Mouse (Mus musculus) kidney, embryonic 14.5 days (tissue): ENCODE measurements around the gene Gipc2. TPM values are rescaled to one million over a fixed set of nuclear protein-coding genes. Genes with fewer than 3 reads are reported as not detected.

ENCODE experiments used
- ATAC-seq: fragments of 200-750 bp; cut with Nextera tagmentation; 2 replicates; pipeline ENCODE4 v1.8.0; 2017; ENCODE audit warnings: moderate number of reproducible peaks, mild to moderate bottlenecking, moderate TSS enrichment, moderate library complexity; ENCODE audit not compliant: low FRiP score, low TSS enrichment
- H3K27ac ChIP-seq: fragments of 300-500 bp; sonication (generic); 2 replicates; pipeline ENCODE4 v1.5.1; 2014; ENCODE audit warnings: low read depth, mild to moderate bottlenecking, low read length, moderate library complexity, mixed read lengths
- H3K27me3 ChIP-seq: fragments of 300-500 bp; sonication (generic); 2 replicates; pipeline ENCODE4 v1.6.1; 2014; ENCODE audit warnings: mild to moderate bottlenecking, low read length; ENCODE audit not compliant: control insufficient read depth, insufficient read depth
- H3K36me3 ChIP-seq: fragments of 300-500 bp; sonication (generic); 2 replicates; pipeline ENCODE4 v1.6.1; 2014; ENCODE audit warnings: low read length, mixed read lengths; ENCODE audit not compliant: control insufficient read depth, insufficient read depth
- H3K4me1 ChIP-seq: fragments of 300-500 bp; sonication (generic); 2 replicates; pipeline ENCODE4 v1.6.1; 2014; ENCODE audit warnings: low read length, mixed read lengths; ENCODE audit not compliant: control insufficient read depth, insufficient read depth
- H3K4me2 ChIP-seq: fragments of 300-500 bp; sonication (generic); replicated peaks from 2 replicates; pipeline ENCODE4 v1.6.1; 2014; ENCODE audit warnings: low read depth, mild to moderate bottlenecking, low read length
- H3K4me3 ChIP-seq: fragments of 300-500 bp; sonication (generic); 2 replicates; pipeline ENCODE4 v1.5.1; 2014; ENCODE audit warnings: mild to moderate bottlenecking, low read length
- H3K9ac ChIP-seq: fragments of 300-500 bp; sonication (generic); 2 replicates; pipeline ENCODE4 v1.6.1; 2014; ENCODE audit warnings: low read depth, mild to moderate bottlenecking, low read length, moderate library complexity
- H3K9me3 ChIP-seq: fragments of 300-500 bp; sonication (generic); 2 replicates; pipeline ENCODE4 v1.6.1; 2016; ENCODE audit warnings: low read length; ENCODE audit not compliant: control insufficient read depth
- WGBS: fragments of 180-500 bp; shearing (Covaris S2); extraction: QIAGEN DNeasy Blood & Tissue Kit; methylation state at CpG from one replicate; pipeline ENCODE4 v1.1.7; 2014; 5-methylcytosine and 5-hydroxymethylcytosine counted together
- polyA plus RNA-seq: library from polyadenylated mRNA; unstranded; fragments of >200 nt; fragmentation: Nextera tagmentation; extraction: Ambion mirVana; gene quantifications from 2 replicates; pipeline ENCODE4 v1.2.1, GENCODE M21; 2014

Gene Gipc2
- polyA plus RNA-seq, 1 experiment from 2014 or later: 22.2 TPM

DNA sequence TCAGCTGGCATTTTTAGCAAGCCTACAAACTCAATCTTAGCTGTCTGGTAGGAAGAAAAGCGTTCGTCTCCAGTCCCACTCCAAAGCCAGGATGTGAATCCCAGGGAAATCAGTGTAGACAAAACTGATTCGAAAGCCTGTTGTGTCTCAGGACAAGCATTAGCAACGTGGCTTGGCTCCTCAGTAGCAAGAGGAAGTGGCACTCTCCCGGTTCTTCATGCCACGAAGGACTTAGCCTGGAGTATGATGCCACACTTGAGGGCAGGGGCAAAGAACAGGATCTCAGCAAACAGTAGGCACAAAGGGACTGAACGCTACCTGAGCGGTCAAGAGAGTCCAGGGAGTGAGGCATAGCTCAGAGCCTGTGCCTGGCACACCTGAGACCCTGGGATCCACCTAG, 53.4 kb downstream of the Gipc2 start:
- Histone ChIP-seq H3K4me3 (no peak overlapping the region), H3K36me3 (no peaks in the 10 kb centered on the region), H3K9ac (no peak overlapping the region), H3K4me1 (peaks cover 22% of the 10 kb centered on the region; the same call in 1 of the 2 replicates), H3K27ac (no peak overlapping the region), H3K4me2 (no peak overlapping the region), H3K27me3 (0 out of 2 replicates have a peak, but pooled peaks cover 2% of the 10 kb centered on the region), H3K9me3 (no peaks in the 10 kb centered on the region)
- ATAC-seq: no peak
- WGBS: 89% methylated on average over 8 of the region's 8 CpGs

DNA sequence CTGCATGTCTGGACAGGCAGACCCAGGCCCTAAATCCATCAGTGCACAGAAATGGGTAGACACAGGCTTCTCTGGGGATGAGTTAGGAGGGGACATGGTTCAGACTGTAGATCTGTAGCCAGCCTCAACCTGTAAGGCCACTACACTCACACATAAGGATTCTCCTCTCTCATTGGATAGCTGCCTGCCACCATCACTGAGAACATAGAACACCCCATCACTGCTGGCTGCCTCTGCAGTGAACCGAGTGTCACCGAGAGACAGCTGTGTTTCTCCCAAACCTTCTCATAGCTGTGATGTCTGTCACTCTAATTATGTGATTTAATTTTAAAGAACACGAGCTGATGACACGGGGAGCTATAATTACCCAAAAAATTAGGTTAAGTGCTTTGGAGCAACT, 54.5 kb downstream of the Gipc2 start:
- H3K4me2 ChIP-seq: peak overlapping the region; percentile 19; the same call in 1 of the 2 replicates

GRCm38 (mm10) chr3:152111081-152111480, 54.9 kb downstream of the Gipc2 start:
- Histone ChIP-seq H3K9ac (no peak overlapping the region), H3K9me3 (no peaks in the 10 kb centered on the region), H3K4me1 (peaks cover 32% of the 10 kb centered on the region; the same call in 1 of the 2 replicates), H3K4me2 (peak overlapping the region; percentile 19; the same call in 1 of the 2 replicates), H3K27me3 (peaks cover 3% of the 10 kb centered on the region; the same call in 1 of the 2 replicates), H3K36me3 (no peaks in the 10 kb centered on the region), H3K27ac (no peak overlapping the region), H3K4me3 (no peak overlapping the region)
- WGBS: 11% methylated on average over 9 of the region's 9 CpGs
- peak; percentile 38 for ATAC-seq

More for the DNA sequence above, 54.5 kb downstream of the Gipc2 start:
- Histone ChIP-seq H3K27me3 (0 out of 2 replicates have a peak, but pooled peaks cover 2% of the 10 kb centered on the region), H3K4me3 (no peak overlapping the region), H3K9me3 (no peaks in the 10 kb centered on the region), H3K36me3 (no peaks in the 10 kb centered on the region), H3K9ac (no peak overlapping the region), H3K27ac (no peak overlapping the region), H3K4me1 (peaks cover 30% of the 10 kb centered on the region; the same call in 1 of the 2 replicates)
- WGBS: 82% methylated on average over 4 of the region's 4 CpGs
- peak; percentile 21 for ATAC-seq

GRCm38 (mm10) chr3:152109260-152109587, 56.8 kb downstream of the Gipc2 start:
- no peak overlapping the region for H3K9ac ChIP-seq
- no peak overlapping the region for H3K4me3 ChIP-seq
- 39% methylated on average over 7 of the region's 7 CpGs for whole genome bisulfite sequencing
- ATAC-seq: no peak
- no peak overlapping the region for H3K4me2 ChIP-seq
- H3K9me3 ChIP-seq: no peaks in the 10 kb centered on the region
- peaks cover 32% of the 10 kb centered on the region; the same call in 1 of the 2 replicates for H3K4me1 ChIP-seq
- H3K27me3 ChIP-seq: peaks cover 8% of the 10 kb centered on the region; the same call in 1 of the 2 replicates
- no peak overlapping the region for H3K27ac ChIP-seq
- H3K36me3 ChIP-seq: no peaks in the 10 kb centered on the region

DNA sequence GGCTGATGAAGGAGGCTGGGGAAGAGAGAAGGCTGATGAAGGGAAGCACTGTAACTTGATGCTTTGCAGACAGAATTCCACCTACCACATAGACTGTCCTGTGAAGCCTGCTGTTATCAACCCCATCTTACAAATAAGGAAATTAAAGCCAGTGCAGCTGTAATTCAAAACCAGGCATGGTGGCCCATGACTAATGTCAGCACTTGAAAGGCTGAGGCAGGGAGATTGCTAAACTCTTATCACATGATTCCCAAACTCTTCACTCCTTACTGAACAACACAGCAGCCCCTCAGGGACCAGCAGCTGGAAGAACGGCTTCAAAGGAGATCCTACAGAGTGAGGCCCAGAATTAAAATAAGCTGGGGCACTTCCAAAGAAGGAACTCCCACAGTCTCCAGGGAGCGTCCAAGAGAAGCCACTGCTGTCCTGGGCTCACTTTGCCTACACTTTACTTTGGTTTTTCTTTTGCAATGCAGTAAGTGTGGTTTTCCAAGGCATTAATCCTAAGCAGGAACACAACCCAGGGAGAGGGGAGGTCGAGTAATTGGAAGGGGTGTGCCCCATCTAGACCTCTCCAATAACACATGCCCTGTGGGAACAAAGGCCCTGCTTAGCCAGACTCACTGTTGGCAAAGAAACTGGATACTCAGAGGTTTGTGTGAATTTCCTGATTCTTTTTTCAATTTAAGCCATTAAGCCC, 57.3 kb downstream of the Gipc2 start:
- H3K4me3 ChIP-seq: no peak overlapping the region
- H3K9ac ChIP-seq: no peak overlapping the region
- H3K36me3 ChIP-seq: no peaks in the 10 kb centered on the region
- peaks cover 28% of the 10 kb centered on the region; the same call in 1 of the 2 replicates for H3K4me1 ChIP-seq
- H3K27ac ChIP-seq: no peak overlapping the region
- WGBS: 18% methylated on average over 3 of the region's 3 CpGs
- no peaks in the 10 kb centered on the region for H3K9me3 ChIP-seq
- no peak overlapping the region for H3K4me2 ChIP-seq
- ATAC-seq: no peak
- peaks cover 8% of the 10 kb centered on the region; the same call in 1 of the 2 replicates for H3K27me3 ChIP-seq

GRCm38 (mm10) chr3:152108003-152108395, 58.0 kb downstream of the Gipc2 start:
- Histone ChIP-seq H3K27me3 (peaks cover 8% of the 10 kb centered on the region; the same call in 1 of the 2 replicates), H3K27ac (no peak overlapping the region), H3K9ac (no peak overlapping the region), H3K9me3 (no peaks in the 10 kb centered on the region), H3K4me2 (peak overlapping the region; percentile 76; the same call in 1 of the 2 replicates), H3K36me3 (no peaks in the 10 kb centered on the region), H3K4me3 (no peak overlapping the region), H3K4me1 (peaks cover 28% of the 10 kb centered on the region; the same call in 1 of the 2 replicates)
- WGBS: 56% methylated on average over 5 of the region's 5 CpGs
- no peak for ATAC-seq

DNA sequence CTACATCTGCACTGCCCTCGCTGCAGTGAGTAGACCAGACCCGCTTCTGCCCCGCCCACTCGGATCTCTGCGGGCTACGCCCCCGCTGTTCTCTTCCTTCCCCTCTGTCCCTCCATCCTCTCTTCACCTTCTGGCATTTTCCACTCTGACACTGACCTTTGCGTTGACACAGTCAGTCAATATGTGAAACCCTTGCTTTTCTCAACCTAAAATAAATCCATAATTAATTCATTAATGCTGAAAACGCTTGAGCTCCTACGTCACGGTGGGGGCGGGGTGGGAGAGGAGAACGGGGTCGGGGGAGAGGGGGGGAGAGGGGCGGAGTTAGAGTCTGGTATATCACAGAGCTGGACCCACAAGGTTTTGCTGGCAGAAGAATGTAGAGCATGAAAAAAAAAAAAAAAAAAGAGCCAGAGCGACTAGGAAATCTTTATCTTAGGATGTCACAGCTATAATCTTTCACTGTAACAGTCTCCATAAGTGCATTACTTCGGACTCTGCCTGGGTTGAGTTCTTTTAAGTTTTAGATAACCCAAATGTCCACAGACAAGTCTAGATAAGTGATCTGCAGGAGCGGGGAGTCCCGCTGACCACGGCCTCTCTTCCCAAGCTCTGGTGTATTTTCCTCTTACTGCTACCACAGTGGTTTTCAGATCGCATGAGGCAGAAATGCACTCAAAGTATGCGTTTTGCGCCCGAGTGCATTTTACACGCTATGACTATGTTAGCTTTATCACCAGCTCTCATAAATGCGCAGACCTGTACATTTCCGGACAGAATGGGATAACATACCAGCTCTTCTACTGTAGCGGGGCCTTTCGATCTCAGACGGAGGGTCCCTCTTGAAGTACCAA, 58.7 kb downstream of the Gipc2 start:
- no peaks in the 10 kb centered on the region for H3K36me3 ChIP-seq
- peaks cover 8% of the 10 kb centered on the region; the same call in 1 of the 2 replicates for H3K27me3 ChIP-seq
- H3K9ac ChIP-seq: peak overlapping the region; percentile 40; the same call in 1 of the 2 replicates
- peaks cover 28% of the 10 kb centered on the region; the same call in 1 of the 2 replicates for H3K4me1 ChIP-seq
- peak; percentile 64 for ATAC-seq
- 24% methylated on average over 30 of the region's 30 CpGs for WGBS
- H3K27ac ChIP-seq: no peak overlapping the region
- H3K9me3 ChIP-seq: no peaks in the 10 kb centered on the region
- H3K4me2 ChIP-seq: peak overlapping the region; percentile 76
- H3K4me3 ChIP-seq: peak overlapping the region; percentile 38

DNA sequence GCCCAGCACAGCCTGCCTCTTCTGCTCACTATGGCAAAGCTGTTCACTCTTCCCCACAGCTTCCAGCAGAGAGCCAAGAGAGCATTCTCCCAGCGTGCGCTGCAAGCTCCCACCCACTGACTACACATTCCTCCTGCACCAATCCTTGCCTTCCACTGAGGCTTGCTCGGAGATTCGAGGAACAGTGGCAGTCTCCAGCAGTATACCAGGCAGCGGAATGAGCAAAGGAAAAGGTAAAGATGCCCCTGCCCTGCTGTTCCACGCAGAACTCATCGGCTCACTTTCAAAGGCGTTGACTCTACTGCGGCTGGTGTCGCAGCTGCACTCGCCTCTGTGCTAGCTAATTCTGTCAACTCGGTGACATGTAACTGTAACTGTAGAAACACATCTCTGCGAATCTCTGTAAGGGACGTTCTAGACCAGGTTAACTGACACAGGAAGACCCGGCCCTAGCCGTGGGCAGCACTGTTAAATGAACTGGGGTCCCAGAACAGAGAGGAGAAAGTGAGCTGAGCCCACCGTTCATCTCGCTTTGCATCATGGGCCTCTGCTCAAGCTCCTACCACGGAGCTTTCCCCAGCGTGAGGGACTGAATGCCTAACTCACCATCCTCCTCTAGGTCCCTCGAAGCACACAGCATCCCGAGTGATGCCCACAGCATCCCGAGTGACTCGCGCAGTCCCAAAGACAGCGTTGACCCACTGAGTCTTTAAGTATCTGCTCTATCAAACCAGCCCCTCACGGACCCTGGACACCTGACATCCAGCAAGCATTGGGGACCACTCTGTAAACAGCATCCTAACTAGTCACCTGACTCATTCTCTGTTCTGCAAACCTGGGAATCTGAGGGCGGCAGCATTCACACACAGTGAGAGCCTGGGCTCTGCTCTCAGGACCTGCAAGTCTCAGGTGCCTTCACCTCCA, 59.5 kb downstream of the Gipc2 start:
- Histone ChIP-seq H3K27ac (no peak overlapping the region), H3K9me3 (no peaks in the 10 kb centered on the region), H3K36me3 (no peaks in the 10 kb centered on the region), H3K27me3 (peaks cover 8% of the 10 kb centered on the region; the same call in 1 of the 2 replicates), H3K4me3 (peak overlapping the region; percentile 38), H3K9ac (peak overlapping the region; percentile 40; the same call in 1 of the 2 replicates), H3K4me1 (peaks cover 27% of the 10 kb centered on the region; the same call in 1 of the 2 replicates), H3K4me2 (peak overlapping the region; percentile 76)
- 2% methylated on average over 28 of the region's 28 CpGs for WGBS
- no peak; the same call in none of the 2 replicates for ATAC-seq
